Mouse (Mus musculus) MEL (cell line): Measurements from ENCODE around the gene Gtf2h1.

Source experiments
- BHLHE40 ChIP-seq: IDR thresholded peaks from 2 replicates; pipeline ENCODE4 v1.6.1; 2012; ENCODE audit warnings: low read depth, mild to moderate bottlenecking, inconsistent platforms, low read length, improper control_type of control experiment, borderline replicate concordance
- EP300 ChIP-seq, 2 experiments: IDR thresholded peaks; 2 replicates each; pipeline ENCODE4 v1.6.1; 2011; ENCODE audit warnings: improper control_type of control experiment in 2 of 2, low read length in 2 of 2, low read depth in 1 of 2, mild to moderate bottlenecking in 1 of 2
- POLR2AphosphoS5 ChIP-seq: IDR thresholded peaks from 2 replicates; pipeline ENCODE4 v1.6.1; 2012; ENCODE audit warnings: low read depth, borderline replicate concordance, mild to moderate bottlenecking, inconsistent platforms, low read length, moderate library complexity, mixed read lengths
- RAD21 ChIP-seq: IDR thresholded peaks from 2 replicates; pipeline ENCODE4 v1.6.1; 2011; ENCODE audit warnings: mild to moderate bottlenecking, low read depth, low read length, improper control_type of control experiment
- RCOR1 ChIP-seq: IDR thresholded peaks from 2 replicates; pipeline ENCODE4 v1.6.1; 2012; ENCODE audit warnings: low read depth, mild to moderate bottlenecking, inconsistent platforms, low read length, improper control_type of control experiment
- ZC3H11A ChIP-seq: IDR thresholded peaks from 2 replicates; pipeline ENCODE4 v1.6.1; 2012; ENCODE audit warnings: low read depth, mild to moderate bottlenecking, inconsistent platforms, low read length, improper control_type of control experiment

GRCm38 (mm10) chr7:46845211-46845977, 49.5 kb downstream of the Gtf2h1 start:
- TF ChIP-seq EP300 (IDR thresholded peaks at IDR 0.05; ENCODE audit: low read depth in 1 of 2, low read length in 2 of 2): peak in 1 of 2 experiments; percentile 7; a peak in 1 of 4 replicates
- TF ChIP-seq RCOR1: peak; percentile 26; the same call in 1 of the 2 replicates
- TF ChIP-seq RAD21: no peak
- TF ChIP-seq ZC3H11A: no peak
- TF ChIP-seq BHLHE40: peak; percentile 51
- 0 out of 2 replicates have a peak, but pooled peaks have one; percentile 57 for TF ChIP-seq POLR2AphosphoS5
